Mouse (Mus musculus) adrenal gland, adult (tissue): ENCODE data around the gene Trmt112.

ENCODE experiments used
- DNase-seq, 2 experiments: peaks; one replicate each; pipeline ENCODE4 v3.0.0; 2022 to 2023; ENCODE audit warnings: low spot score in 1 of 2; ENCODE audit not compliant: inconsistent age in 2 of 2

Gene Trmt112

DNA sequence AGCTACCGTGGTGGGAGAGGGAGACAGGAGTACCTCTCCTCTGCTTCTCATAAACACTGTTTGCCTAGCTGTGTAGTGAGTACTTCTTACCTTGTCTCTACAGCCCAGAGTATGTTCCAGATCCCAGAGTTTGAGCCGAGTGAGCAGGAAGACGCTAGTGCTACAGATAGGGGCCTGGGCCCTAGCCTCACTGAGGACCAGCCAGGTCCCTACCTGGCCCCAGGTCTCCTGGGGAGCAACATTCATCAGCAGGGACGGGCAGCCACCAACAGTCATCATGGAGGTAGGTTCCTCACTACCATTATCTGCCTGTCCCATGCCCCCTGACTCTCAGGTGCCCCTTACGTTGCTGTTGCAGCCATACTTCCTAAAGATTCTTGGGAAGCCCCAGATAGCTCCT, 33.3 kb downstream of the Trmt112 start:
- DNase-seq: no peak

GRCm38 (mm10) chr19:6943709-6944108, 34.2 kb downstream of the Trmt112 start:
- peak in 1 of 2 experiments; percentile 47 for DNase-seq

- DNase-seq: no peak
These were observed 38.2 kb downstream of the Trmt112 start for GRCm38 (mm10) chr19:6947742-6948141.

DNA sequence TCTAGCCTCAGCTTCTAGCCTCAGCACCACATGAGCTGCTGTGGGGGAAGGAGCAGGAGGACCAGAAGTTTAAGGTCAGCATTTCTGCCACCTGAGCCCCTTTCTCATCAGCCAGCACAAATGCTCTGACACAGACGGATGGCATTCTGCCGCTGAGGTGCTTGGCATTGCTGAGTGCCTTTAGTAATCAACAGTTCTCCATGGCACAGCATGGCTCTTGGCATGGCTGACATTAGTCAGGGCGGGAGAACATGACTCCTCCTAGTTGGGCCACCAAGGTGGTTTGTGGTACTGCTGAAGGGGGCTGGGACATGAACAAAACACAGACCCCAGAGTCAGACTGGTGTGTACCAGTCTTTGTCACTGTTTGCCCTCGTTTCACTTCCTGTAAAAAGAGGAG, 38.7 kb downstream of the Trmt112 start:
- no peak for DNase-seq

- DNase-seq: no peak
These were observed 40.0 kb downstream of the Trmt112 start for GRCm38 (mm10) chr19:6949532-6949931.

DNA sequence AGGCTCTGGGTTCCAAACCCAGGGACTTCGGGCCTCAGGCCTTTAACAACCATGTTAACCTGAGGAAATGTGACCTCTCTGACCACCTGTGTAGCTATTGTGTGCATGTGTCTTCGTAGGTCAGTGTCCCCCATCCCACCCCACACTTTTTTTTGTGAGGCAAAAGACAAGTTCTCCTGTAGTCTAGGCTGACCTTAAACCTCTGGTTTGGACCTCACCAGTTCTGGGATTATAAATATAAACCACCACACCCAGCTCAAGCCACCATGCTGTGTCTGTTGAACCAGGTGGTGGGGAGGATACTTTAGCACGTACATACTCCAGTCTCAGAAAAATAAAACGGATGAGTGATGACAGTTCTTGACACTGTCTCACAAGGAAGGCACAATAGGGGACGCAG, 40.5 kb downstream of the Trmt112 start:
- peak in 1 of 2 experiments; percentile 46 for DNase-seq

DNA sequence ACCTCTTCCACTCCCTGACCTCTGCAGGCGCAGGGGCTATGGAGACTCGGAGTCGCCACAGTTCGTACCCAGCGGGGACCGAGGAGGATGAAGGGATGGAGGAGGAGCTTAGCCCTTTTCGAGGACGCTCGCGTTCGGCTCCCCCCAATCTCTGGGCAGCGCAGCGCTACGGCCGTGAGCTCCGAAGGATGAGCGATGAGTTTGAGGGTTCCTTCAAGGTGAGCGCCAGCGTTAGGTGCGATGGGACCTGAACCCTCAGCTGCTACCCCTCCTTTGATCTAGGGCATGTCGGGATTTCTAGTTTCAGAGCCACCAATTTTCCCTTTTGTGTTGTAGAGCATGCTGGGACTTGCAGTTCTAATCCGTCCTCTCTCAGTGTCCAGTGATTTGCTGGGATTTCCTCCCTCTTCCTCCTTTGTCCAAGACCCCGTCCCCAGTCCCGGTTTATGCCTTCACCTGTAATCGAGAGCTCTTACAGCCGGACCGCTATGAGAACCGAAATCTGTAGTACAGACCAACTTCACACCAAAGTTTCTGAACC, 41.2 kb downstream of the Trmt112 start:
- DNase-seq: peak; percentile 76 to 94

DNA sequence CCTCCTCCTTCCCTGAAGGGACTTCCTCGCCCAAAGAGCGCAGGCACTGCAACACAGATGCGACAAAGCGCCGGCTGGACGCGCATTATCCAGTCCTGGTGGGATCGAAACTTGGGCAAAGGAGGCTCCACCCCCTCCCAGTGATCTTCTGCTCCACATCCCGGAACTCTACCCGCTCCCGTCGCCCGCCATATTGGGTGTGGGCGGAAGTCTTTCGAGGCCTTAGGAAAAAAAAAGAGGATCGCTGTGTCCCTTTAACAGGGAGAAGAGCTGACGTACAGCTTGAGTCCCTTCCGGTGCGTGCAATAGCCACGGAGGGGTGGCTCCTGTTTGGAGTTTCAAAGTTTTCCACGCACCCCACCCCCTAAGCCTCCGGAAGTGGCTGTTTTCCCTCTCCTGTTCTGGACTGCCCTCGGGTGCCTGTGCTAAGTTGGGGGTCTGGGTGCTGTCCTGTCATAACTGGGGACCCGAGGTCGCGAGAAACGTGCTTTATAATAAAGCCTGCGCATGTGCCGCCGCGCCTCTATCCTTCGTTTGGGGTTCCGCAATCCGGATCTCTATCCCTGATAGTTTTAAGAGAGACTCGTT, 42.0 kb downstream of the Trmt112 start:
- peak; percentile 97 to 99 for DNase-seq

GRCm38 (mm10) chr19:6951994-6952711, 42.7 kb downstream of the Trmt112 start:
- DNase-seq: peak; percentile 92 to 96

DNA sequence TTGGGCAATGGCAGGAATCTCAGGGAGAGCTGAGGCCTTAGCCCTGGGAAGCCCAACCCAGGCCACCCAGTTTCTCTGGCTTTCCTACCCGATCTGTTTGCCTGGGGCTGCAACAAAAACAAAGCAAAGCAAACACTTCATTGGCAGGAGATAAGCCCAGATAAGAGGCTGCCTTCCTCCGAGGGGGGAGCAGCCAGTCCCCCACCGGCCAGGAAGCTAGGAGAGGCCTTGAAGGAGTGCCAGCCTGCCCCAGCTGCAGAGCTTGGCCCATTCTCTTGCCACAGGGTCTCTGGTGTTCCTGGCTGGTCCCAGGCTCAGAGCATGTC, 43.2 kb downstream of the Trmt112 start:
- DNase-seq: peak; percentile 90 to 93

GRCm38 (mm10) chr19:6954046-6954445, 44.5 kb downstream of the Trmt112 start:
- peak; percentile 72 to 80 for DNase-seq

DNA sequence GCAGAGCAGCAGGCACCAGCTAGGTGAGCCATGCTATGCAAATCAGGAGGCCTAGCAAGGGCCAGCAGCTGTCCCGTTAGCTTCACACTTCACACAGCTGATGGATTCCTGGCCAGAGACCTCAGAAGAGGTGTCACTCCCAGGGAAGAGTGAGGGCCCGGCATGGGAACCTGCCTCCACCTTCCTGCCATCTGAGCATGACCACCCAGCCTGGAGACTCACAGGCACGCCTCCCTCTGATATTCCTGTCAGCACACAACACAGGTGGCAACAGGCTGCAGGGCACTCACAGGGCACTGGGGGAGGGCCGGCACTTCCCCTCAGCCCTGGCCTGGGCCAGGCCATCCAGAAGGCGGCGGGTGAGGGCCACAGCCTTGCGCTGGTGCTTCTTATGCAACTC, 45.9 kb downstream of the Trmt112 start:
- no peak for DNase-seq

- peak in 1 of 2 experiments; percentile 49 for DNase-seq
These were observed 47.0 kb downstream of the Trmt112 start for GRCm38 (mm10) chr19:6956461-6956860.
